Mouse (Mus musculus) CH12.LX (cell line): ENCODE data around the gene Igsf8. TPM values are rescaled to one million over a fixed set of nuclear protein-coding genes. Genes with fewer than 3 reads are reported as not detected.

Source experiments
- DNase-seq: peaks from one replicate; pipeline ENCODE4 v3.0.0-alpha.2; 2013; ENCODE audit errors: extremely low read depth
- H3K27ac ChIP-seq: 2 replicates; pipeline ENCODE4 v1.5.1; 2012; ENCODE audit warnings: low read depth, mild to moderate bottlenecking, control low read depth, moderate library complexity; ENCODE audit not compliant: insufficient read depth
- H3K27me3 ChIP-seq: replicated peaks from 2 replicates; pipeline ENCODE3; 2012; ENCODE audit warnings: inconsistent platforms
- H3K36me3 ChIP-seq, 2 experiments: replicated peaks in 1 of 2; 2 replicates each; pipeline versions ENCODE3 to v1.6.1; 2012; ENCODE audit warnings: inconsistent platforms in 1 of 2, low read length in 1 of 2, mild to moderate bottlenecking in 1 of 2, mixed read lengths in 1 of 2, moderate library complexity in 1 of 2; ENCODE audit not compliant: control insufficient read depth in 1 of 2, insufficient read depth in 1 of 2
- H3K4me1 ChIP-seq, 2 experiments: 2 replicates each; pipeline ENCODE4 v1.6.1; 2012; ENCODE audit warnings: inconsistent platforms in 1 of 2, moderate library complexity in 1 of 2; ENCODE audit not compliant: insufficient read depth in 2 of 2, control insufficient read depth in 1 of 2
- H3K4me2 ChIP-seq: 2 replicates; pipeline ENCODE4 v1.6.1; 2012; ENCODE audit warnings: low read depth, mild to moderate bottlenecking, control low read depth; ENCODE audit not compliant: poor library complexity, insufficient read depth, severe bottlenecking
- H3K4me3 ChIP-seq, 3 experiments: fragments of 150-350 bp in 1 of 3; sonication (generic) in 1 of 3; replicated peaks in 1 of 3; 2 replicates each; pipeline versions ENCODE3 to v1.5.1; 2011 to 2012; ENCODE audit warnings: low read depth in 2 of 3, low read length in 2 of 3, mild to moderate bottlenecking in 2 of 3, moderate library complexity in 2 of 3, control low read depth in 1 of 3, improper control_type of control experiment in 1 of 3, inconsistent platforms in 1 of 3, mixed read lengths in 1 of 3; ENCODE audit not compliant: poor library complexity in 1 of 3
- H3K79me2 ChIP-seq: replicated peaks from 2 replicates; pipeline ENCODE4 v1.6.1; 2012; ENCODE audit warnings: mild to moderate bottlenecking, moderate library complexity; ENCODE audit not compliant: control insufficient read depth, poor library complexity, insufficient read depth, severe bottlenecking; ENCODE audit errors: extremely low read depth
- H3K9ac ChIP-seq: 2 replicates; pipeline ENCODE4 v1.6.1; 2012; ENCODE audit warnings: low read depth, mild to moderate bottlenecking, control low read depth, moderate library complexity; ENCODE audit not compliant: insufficient read depth
- H3K9me3 ChIP-seq: replicated peaks from 2 replicates; pipeline ENCODE3; 2012; ENCODE audit warnings: low read length, inconsistent platforms, mixed read lengths
- BHLHE40 ChIP-seq: IDR thresholded peaks from 2 replicates; pipeline ENCODE4 v1.6.1; 2011; ENCODE audit warnings: mild to moderate bottlenecking, low read depth, low read length, improper control_type of control experiment
- CHD1 ChIP-seq: IDR thresholded peaks from 2 replicates; pipeline ENCODE4 v1.6.1; 2012; ENCODE audit warnings: low read depth, low read length, improper control_type of control experiment, inconsistent platforms
- CTCF ChIP-seq, 2 experiments: IDR thresholded peaks in 1 of 2; conservative IDR thresholded peaks in 1 of 2; 2 replicates each; pipeline ENCODE4 v1.5.1; 2011 to 2012; ENCODE audit warnings: low read depth in 2 of 2, low read length in 2 of 2, improper control_type of control experiment in 1 of 2, inconsistent platforms in 1 of 2, mild to moderate bottlenecking in 1 of 2, moderate library complexity in 1 of 2
- E2F4 ChIP-seq: IDR thresholded peaks from 2 replicates; pipeline ENCODE4 v1.6.1; 2011; ENCODE audit warnings: low read depth, low read length, improper control_type of control experiment; ENCODE audit not compliant: insufficient replicate concordance
- ELF1 ChIP-seq: IDR thresholded peaks from 2 replicates; pipeline ENCODE4 v1.6.1; 2014; ENCODE audit warnings: low read depth, mild to moderate bottlenecking, inconsistent platforms, low read length, improper control_type of control experiment
- GABPA ChIP-seq: IDR thresholded peaks from 2 replicates; pipeline ENCODE4 v1.6.1; 2012; ENCODE audit warnings: low read depth, low read length, improper control_type of control experiment, inconsistent platforms; ENCODE audit not compliant: insufficient replicate concordance
- IRF4 ChIP-seq: IDR thresholded peaks from 2 replicates; pipeline ENCODE4 v1.6.1; 2014; ENCODE audit warnings: low read depth, mild to moderate bottlenecking, inconsistent platforms, low read length, improper control_type of control experiment
- JUN ChIP-seq: IDR thresholded peaks from 2 replicates; pipeline ENCODE4 v1.6.1; 2011; ENCODE audit warnings: low read depth, mild to moderate bottlenecking, low read length, improper control_type of control experiment, moderate library complexity; ENCODE audit not compliant: insufficient read depth
- MAX ChIP-seq: IDR thresholded peaks from 2 replicates; pipeline ENCODE4 v1.6.1; 2011; ENCODE audit warnings: low read length, improper control_type of control experiment
- MAZ ChIP-seq: IDR thresholded peaks from 2 replicates; pipeline ENCODE4 v1.6.1; 2012; ENCODE audit warnings: low read depth, mild to moderate bottlenecking, inconsistent platforms, low read length, improper control_type of control experiment, moderate library complexity
- MXI1 ChIP-seq: IDR thresholded peaks from 2 replicates; pipeline ENCODE4 v1.6.1; 2011; ENCODE audit warnings: mild to moderate bottlenecking, low read depth, low read length, improper control_type of control experiment
- NELFE ChIP-seq: IDR thresholded peaks from 2 replicates; pipeline ENCODE4 v1.6.1; 2011; ENCODE audit warnings: low read depth, low read length, improper control_type of control experiment
- PAX5 ChIP-seq: IDR thresholded peaks from 2 replicates; pipeline ENCODE4 v1.6.1; 2012; ENCODE audit warnings: low read length, inconsistent platforms, mixed read lengths
- POLR2A ChIP-seq: IDR thresholded peaks from 2 replicates; pipeline ENCODE4 v1.6.1; 2011; ENCODE audit warnings: low read depth, mild to moderate bottlenecking, improper control_type of control experiment, low read length
- RCOR1 ChIP-seq: conservative IDR thresholded peaks from 2 replicates; pipeline ENCODE4 v1.6.1; 2012; ENCODE audit warnings: low read depth, mild to moderate bottlenecking, inconsistent platforms, low read length, improper control_type of control experiment
- SIN3A ChIP-seq: IDR thresholded peaks from 2 replicates; pipeline ENCODE4 v1.6.1; 2012; ENCODE audit warnings: low read length, improper control_type of control experiment, inconsistent platforms
- TCF12 ChIP-seq: IDR thresholded peaks from 2 replicates; pipeline ENCODE4 v1.6.1; 2014; ENCODE audit warnings: low read depth, mild to moderate bottlenecking, inconsistent platforms, low read length, improper control_type of control experiment
- UBTF ChIP-seq: IDR thresholded peaks from 2 replicates; pipeline ENCODE4 v1.6.1; 2012; ENCODE audit warnings: low read depth, mild to moderate bottlenecking, inconsistent platforms, low read length, improper control_type of control experiment, moderate library complexity
- ZKSCAN1 ChIP-seq: IDR thresholded peaks from 2 replicates; pipeline ENCODE4 v1.6.1; 2012; ENCODE audit warnings: low read depth, inconsistent platforms, low read length, improper control_type of control experiment, borderline replicate concordance
- ZMIZ1 ChIP-seq: IDR thresholded peaks from 2 replicates; pipeline ENCODE4 v1.6.1; 2012; ENCODE audit warnings: low read depth, mild to moderate bottlenecking, inconsistent platforms, low read length, improper control_type of control experiment
- dilution Hi-C: fragments of 300-500 bp; cut with MboI; formaldehyde crosslinking; loops from 2 replicates; pipeline ENCODE4 v1.14.3; 2020; ENCODE audit warnings: low sequenced_read_pairs; ENCODE audit not compliant: extremely low pct_unique_long_range_greater_than_20kb, extremely low pct_ligation_motif_present
- in situ Hi-C: fragments of 300-500 bp; cut with MboI; formaldehyde crosslinking; loops from 3 replicates; pipeline ENCODE4 v1.14.3; 2019; ENCODE audit warnings: low sequenced_read_pairs, low pct_ligation_motif_present, low pct_unique_long_range_greater_than_20kb, mixed read lengths
- polyA plus RNA-seq: library from polyadenylated mRNA; unstranded; fragments of >175 nt; gene quantifications from 2 replicates; pipeline ENCODE4 v1.2.1, GENCODE M21; 2012; ENCODE audit warnings: low read depth; ENCODE audit not compliant: insufficient read length
- total RNA-seq, 2 experiments: library from RNA; depleted of rRNA; stranded (reverse); fragments of 300-350 nt in 1 of 2; fragments of >200 nt in 1 of 2; gene quantifications; 2 replicates each; pipeline ENCODE4 v1.2.3; 2012 to 2014

The Igsf8 gene
- total and polyA plus RNA-seq, 3 experiments = 7.4 to 37.0 (median 25.9) TPM

DNA sequence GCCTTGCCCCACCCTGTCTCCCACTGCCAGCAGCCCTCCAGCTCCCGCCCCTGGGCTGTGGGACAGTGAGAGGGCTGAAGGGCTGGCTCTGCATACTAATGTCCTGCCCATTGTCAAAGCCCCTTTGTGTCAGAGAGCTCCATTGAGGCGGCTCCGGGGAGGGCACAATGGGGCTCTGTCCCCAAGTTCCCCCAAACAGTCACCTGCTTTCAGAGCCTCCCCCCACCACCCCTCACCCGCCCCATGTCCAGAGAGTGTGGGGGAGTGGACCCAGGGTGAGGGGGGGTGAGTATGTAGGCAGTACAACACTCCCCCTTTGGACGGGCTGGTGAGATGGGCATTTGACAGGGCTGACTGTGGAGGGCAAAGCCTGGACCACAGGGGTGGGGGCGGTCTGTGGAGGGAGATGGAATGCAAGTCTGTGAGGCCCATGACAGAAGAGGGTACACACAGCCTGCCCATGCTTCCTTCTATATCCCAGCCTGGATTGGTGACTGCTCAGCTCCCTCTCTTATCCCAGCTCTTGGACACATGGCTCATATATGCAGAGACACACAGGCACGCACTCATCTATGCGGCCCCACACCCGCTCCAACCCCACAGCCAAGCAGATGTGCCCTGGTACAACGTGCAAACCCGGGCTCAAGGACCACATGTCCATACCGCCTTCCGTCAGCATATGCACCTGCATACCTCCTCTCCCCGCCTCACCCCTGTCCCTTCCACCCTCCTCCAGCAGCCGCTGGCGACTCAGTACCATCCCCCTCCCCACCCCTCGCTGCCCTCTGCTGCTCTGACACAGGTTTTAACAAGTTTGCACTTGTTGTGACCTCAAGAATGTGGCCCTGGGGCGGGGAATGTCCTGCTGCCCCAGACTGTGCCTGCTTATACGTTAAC, 88.7 kb downstream of the Igsf8 start:
- Histone ChIP-seq H3K27me3 (peaks cover 61% of the 10 kb centered on the region), H3K4me2 (peak overlapping the region; percentile 54), H3K4me1 (peaks cover 15 to 16% of the 10 kb centered on the region in 2 experiments), H3K79me2 (no peaks in the 10 kb centered on the region), H3K9me3 (no peaks in the 10 kb centered on the region), H3K9ac (no peak overlapping the region), H3K36me3 (no peaks in the 10 kb centered on the region), H3K4me3 (peak overlapping the region in 1 of 3 experiments; percentile 2), H3K27ac (no peak overlapping the region)
- TF ChIP-seq CHD1 = peak; percentile 98
- TF ChIP-seq IRF4 = peak; percentile 10; the same call in 1 of the 2 replicates
- no peak for TF ChIP-seq ZKSCAN1
- TF ChIP-seq TCF12 = peak; percentile 50; the same call in 1 of the 2 replicates
- TF ChIP-seq MAZ = 0 out of 2 replicates have a peak, but pooled peaks have one; percentile 40
- peak; percentile 30 for DNase-seq
- in situ Hi-C loops (no loop called here), dilution Hi-C loops (no loop called here)

DNA sequence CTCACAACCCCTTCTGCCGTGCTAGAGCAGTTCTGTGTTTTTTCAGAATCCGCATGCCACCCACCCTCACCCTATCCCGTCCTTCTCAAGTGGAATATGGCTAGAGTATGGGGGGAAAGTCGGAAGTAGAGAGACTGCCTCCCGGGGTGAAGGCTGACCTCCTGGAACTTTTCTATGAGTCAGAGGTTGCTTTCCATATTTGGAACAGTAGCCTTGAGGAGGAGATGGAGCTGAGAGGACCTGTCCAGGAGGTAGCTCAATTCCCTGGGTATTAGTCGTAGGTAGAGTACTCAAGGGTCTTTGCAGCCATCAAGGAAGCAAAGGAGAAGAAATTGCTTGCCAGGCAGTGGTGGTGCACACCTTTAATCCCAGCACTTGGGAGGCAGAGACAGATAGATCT, 90.6 kb downstream of the Igsf8 start:
- no peak overlapping the region for H3K27ac ChIP-seq
- no peak for TF ChIP-seq CTCF (conservative IDR thresholded peaks at IDR 0.05 in 1 of 2, IDR thresholded peaks at IDR 0.05 in 1 of 2; ENCODE audit: low read depth in 2 of 2, low read length in 2 of 2)
- TF ChIP-seq ZKSCAN1 = no peak
- TF ChIP-seq GABPA = no peak
- no peak for TF ChIP-seq MXI1
- TF ChIP-seq ELF1 = no peak
- TF ChIP-seq BHLHE40 = no peak
- no peak for TF ChIP-seq RCOR1
- TF ChIP-seq UBTF = no peak
- TF ChIP-seq PAX5 = no peak
- no peak for TF ChIP-seq JUN
- TF ChIP-seq E2F4 = no peak
- TF ChIP-seq MAX = no peak
- TF ChIP-seq NELFE = no peak
- no peak for TF ChIP-seq POLR2A
- no peak for TF ChIP-seq SIN3A
- no peak for TF ChIP-seq ZMIZ1
- TF ChIP-seq IRF4 = no peak
- H3K27me3 ChIP-seq = peaks cover 44% of the 10 kb centered on the region
- H3K36me3 ChIP-seq = no peaks in the 10 kb centered on the region
- no peak overlapping the region for H3K4me2 ChIP-seq
- no peak overlapping the region for H3K9ac ChIP-seq
- in situ Hi-C loops (no loop called here), dilution Hi-C loops (no loop called here)
- no peaks in the 10 kb centered on the region for H3K9me3 ChIP-seq
- no peak for DNase-seq
- H3K79me2 ChIP-seq = no peaks in the 10 kb centered on the region
- H3K4me3 ChIP-seq = no peak overlapping the region
- peaks cover 8 to 13% of the 10 kb centered on the region in 2 experiments for H3K4me1 ChIP-seq
